Mouse (Mus musculus) c-Kit-negative CD71-positive TER-119-positive erythroid progenitor cells, embryonic 14.5 days (primary cell): ENCODE data around the gene Csnk1e.

Source experiments
- DNase-seq: peaks from one replicate; pipeline ENCODE4 v3.0.0-alpha.2; 2013; ENCODE audit warnings: low read depth, low spot score

The Csnk1e gene

GRCm38 (mm10) chr15:79424602-79425001 is 30.8 kb downstream of the Csnk1e start:
- DNase-seq = no peak

- DNase-seq = no peak
These were observed 32.6 kb downstream of the Csnk1e start for GRCm38 (mm10) chr15:79422715-79423243.

GRCm38 (mm10) chr15:79418677-79419076 is 36.7 kb downstream of the Csnk1e start:
- no peak for DNase-seq

GRCm38 (mm10) chr15:79418265-79418664 is 37.1 kb downstream of the Csnk1e start:
- DNase-seq = no peak

- no peak for DNase-seq
These were observed 38.0 kb downstream of the Csnk1e start for GRCm38 (mm10) chr15:79417379-79417778.

GRCm38 (mm10) chr15:79416460-79417085 is 38.8 kb downstream of the Csnk1e start:
- DNase-seq = no peak

GRCm38 (mm10) chr15:79414513-79414912 is 40.9 kb downstream of the Csnk1e start:
- no peak for DNase-seq

GRCm38 (mm10) chr15:79413802-79414201 is 41.6 kb downstream of the Csnk1e start:
- no peak for DNase-seq

- no peak for DNase-seq
These were observed 42.2 kb downstream of the Csnk1e start for GRCm38 (mm10) chr15:79413201-79413600.

GRCm38 (mm10) chr15:79411363-79412065 is 43.9 kb downstream of the Csnk1e start:
- no peak for DNase-seq

GRCm38 (mm10) chr15:79409077-79409573 is 46.2 kb downstream of the Csnk1e start:
- DNase-seq = no peak

- DNase-seq = no peak
These were observed 48.8 kb downstream of the Csnk1e start for GRCm38 (mm10) chr15:79406564-79406963.

GRCm38 (mm10) chr15:79404277-79404676 is 51.1 kb downstream of the Csnk1e start:
- DNase-seq = no peak

- no peak for DNase-seq
These were observed 51.6 kb downstream of the Csnk1e start for GRCm38 (mm10) chr15:79403763-79404210.

- DNase-seq = peak; percentile 72
These were observed 52.3 kb downstream of the Csnk1e start, which contains the start of gene Tmem184b for GRCm38 (mm10) chr15:79402836-79403762. Gene Tmem184b (minus strand): TSS chr15:79403569.

GRCm38 (mm10) chr15:79402176-79402575 is 53.2 kb downstream of the Csnk1e start:
- DNase-seq = no peak

GRCm38 (mm10) chr15:79400975-79401365 is 54.4 kb downstream of the Csnk1e start:
- no peak for DNase-seq

GRCm38 (mm10) chr15:79400134-79400974 is 55.0 kb downstream of the Csnk1e start:
- no peak for DNase-seq

GRCm38 (mm10) chr15:79399231-79400052 is 55.9 kb downstream of the Csnk1e start:
- DNase-seq = no peak

- DNase-seq = no peak
These were observed 58.6 kb downstream of the Csnk1e start for GRCm38 (mm10) chr15:79396736-79397135.
